Mouse (Mus musculus): Measurements from ENCODE around the gene Jmjd1c.

DNA sequence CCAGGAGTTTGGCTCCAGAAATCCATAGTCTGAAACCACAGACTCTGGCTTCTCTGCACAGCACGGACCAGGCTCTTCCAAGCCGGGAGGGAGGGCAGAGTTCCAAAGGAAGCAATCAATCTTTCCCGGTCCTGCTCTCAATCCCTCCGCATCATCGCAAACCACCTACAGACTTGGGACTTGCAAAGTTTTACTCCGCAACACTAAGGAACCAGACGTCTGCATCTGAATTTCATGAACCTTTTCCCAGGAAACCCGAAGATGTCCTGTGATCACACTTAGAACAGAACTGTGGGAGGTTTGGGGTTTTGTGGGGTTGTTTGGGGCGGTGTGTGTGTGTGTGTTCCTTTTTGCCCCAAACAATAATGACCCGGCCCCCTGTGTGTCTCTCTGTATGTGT is 188.4 kb downstream of the Jmjd1c start:
- TF ChIP-seq CTCF (IDR thresholded peaks at IDR 0.05; ENCODE audit: low read depth) (no peak), EP300 (optimal IDR thresholded peaks at IDR 0.05) (no peak)
